Mouse (Mus musculus) brain, embryonic 18.5 days (tissue): ENCODE results near the gene Cdkn2c.

Source experiments
- DNase-seq: peaks from one replicate; pipeline ENCODE4 v3.0.0-alpha.2; 2012; ENCODE audit warnings: low read depth, low spot score

The Cdkn2c gene

GRCm38 (mm10) chr4:109657021-109657850, 9.8 kb downstream of the Cdkn2c start:
- DNase-seq, result no peak

DNA sequence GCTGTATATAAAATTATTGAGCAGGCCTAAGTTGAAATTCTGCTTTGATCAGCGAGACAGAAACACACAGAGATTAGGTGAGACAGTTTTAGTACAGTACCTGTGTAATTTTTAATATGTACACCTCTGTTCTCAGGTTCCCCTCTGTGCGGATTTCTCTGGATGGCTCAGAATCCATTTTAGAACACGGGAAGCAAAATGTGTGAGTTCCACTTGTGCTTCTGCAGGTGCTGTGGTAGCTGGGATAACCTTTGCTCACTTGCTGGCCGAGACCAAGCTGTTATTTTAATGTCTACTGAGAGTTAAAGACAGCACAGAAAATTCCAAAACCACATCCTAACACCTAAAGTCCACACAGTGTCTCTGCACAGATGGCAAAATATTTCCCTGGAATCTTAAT, 10.7 kb downstream of the Cdkn2c start:
- DNase-seq, result no peak

DNA sequence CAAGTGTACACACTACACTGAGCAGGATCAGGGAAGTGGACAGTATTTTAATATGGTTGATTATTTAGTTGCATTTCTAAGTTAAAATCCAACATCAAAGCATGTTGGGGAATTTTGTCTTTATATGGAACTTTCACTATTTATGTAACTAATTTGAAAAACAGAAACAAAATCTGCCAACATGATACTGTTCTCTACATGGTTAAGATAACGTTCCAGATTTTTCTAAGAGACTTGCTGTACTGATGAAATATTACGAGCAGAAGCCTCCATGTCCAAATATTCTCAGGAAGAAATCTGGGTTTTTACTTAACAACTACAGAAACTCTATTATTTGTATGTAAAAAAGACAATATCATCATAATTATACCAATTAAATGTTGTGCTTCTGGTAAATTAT, 11.3 kb downstream of the Cdkn2c start:
- DNase-seq, result no peak

- no peak for DNase-seq
Observed at GRCm38 (mm10) chr4:109654701-109655100, 12.3 kb downstream of the Cdkn2c start.

GRCm38 (mm10) chr4:109653251-109653650, 13.7 kb downstream of the Cdkn2c start:
- no peak for DNase-seq

DNA sequence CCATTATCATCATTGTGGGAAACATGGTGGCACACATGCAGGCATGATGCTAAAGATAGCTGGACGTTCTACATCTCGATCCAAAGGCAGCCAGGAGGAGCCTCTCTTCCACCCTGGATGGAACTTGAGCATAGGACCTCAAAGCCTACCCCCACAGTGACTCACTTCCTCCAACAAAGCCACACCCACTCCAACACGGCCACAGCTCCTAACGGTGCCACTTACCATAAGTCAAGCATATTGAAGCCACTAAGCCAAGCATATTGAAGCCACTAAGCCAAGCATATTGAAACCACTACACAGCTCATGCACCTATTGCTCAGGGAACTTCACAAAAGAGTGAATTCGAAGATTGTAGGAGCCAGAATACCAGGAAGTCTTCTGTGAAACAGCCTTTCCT, 17.7 kb downstream of the Cdkn2c start:
- DNase-seq, result no peak

GRCm38 (mm10) chr4:109647281-109647680, 19.7 kb downstream of the Cdkn2c start:
- DNase-seq, result no peak

DNA sequence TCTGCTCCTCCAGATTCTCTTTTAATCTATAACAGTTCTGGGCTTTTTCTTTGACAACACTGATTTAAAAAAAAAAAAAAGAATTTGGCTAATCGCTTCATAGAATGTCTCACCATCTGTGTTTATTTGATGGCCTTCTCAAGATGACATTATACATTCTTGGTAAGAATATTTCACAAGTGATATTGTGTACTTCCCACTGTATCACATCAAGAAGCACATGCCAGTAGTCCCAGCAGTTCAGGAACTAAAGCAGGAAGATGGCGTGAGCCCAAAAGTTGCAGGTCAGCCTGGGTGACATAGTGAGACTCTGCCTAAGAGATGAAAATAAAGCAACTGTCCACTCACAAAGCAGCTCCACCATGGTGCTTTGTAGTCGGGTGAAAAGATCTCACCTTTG, 25.5 kb downstream of the Cdkn2c start:
- no peak for DNase-seq

DNA sequence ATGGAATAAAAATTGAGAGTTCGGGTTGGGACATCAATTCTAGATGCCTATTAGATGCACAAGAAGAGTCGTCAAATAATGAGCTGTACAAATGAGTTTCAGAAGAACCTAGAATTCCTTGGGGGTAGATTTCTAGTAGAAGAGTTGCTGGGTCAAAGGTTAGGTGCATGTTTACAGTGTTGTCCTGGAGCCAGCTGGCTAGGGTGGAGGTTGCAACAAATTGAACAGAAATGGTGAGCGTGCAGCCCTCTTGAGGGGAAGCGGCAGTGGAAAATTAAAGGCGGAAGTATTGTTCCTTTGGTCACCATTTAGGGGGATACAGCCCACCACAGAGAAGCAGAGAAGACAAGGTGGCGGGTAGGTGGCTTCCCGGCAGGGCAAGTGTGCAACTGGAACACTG, 26.8 kb downstream of the Cdkn2c start:
- no peak for DNase-seq

DNA sequence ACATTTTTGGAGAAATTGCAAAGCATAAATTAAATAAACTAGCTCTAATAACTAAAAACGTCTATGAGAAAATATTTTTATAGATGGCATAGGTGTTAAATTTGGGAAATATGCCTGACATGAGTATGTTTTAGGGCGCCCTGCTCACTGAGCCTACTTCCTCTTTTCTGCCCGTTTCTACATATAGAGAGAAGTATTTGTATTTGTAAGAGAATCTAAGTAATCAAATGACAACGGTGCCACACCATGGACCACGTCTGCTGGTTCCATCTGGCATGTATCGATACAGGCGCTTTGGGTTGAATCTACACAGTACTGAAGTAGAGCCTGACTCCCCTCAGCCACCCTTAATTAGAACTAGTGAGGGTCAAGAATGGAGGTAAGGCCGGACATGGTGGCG, 27.6 kb downstream of the Cdkn2c start:
- no peak for DNase-seq

DNA sequence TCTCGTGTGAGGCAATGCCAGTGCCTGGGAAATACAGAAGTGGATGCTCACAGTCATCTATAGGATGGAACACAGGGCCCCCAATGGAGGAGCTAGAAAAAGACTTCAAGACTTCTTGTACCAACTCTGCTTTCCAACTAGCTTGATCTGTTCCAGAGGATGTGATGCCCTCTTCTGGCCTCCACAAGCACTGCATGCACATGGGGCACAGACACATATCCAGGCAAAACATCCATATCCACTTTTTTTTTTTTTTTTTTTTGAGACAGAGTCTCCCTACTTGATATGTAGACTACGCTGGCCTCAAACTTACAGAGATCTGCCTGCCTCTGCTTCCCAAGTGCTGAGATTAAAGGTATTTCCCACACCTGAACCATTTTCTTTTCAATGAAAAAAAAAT, 32.0 kb downstream of the Cdkn2c start:
- no peak for DNase-seq

- no peak for DNase-seq
Observed at GRCm38 (mm10) chr4:109631029-109631428, 36.0 kb downstream of the Cdkn2c start.

DNA sequence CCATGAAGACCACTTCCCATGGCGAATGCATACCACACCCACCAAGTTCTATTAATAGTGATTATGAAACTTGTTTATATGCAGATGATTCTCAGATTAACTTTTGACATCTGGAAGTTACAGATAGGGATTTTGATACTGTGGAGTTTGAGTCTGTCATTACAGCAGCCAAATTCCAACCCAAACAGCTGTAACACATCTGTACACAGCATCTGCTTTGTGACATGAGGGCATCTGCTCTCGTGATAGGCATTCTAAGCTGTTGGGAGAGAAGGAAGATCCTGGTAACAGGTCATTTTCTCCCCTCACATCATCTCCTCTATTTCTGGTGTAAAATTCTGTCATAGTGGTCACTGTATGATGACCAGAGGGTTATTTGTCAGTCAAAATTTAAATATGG, 36.8 kb downstream of the Cdkn2c start:
- no peak for DNase-seq

- DNase-seq, result no peak
Observed at GRCm38 (mm10) chr4:109612596-109612995, 54.4 kb downstream of the Cdkn2c start.
